8 mouse cellular contexts compared by ENCODE assay signal in the genomic region with DNA sequence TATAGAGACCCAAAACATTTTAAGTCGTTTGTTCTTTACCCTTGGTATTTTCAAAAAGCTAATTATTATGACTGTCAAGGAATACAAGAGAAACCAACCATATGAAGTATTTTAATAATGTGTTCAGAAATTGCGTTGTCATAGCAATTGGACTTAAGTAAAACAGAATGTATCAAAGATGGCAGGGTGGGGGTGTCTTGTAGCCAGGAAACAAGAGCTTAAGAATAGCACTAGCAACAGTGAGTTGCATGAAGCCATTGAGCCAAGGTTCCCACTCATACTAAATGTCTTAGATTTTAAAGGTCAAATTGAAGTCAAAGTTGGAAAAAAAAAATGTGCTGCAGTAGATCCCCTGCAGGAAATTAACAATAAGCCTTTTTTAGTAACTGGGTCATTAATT. TPM values are rescaled to one million over a fixed set of nuclear protein-coding genes. Genes with fewer than 3 reads are reported as not detected.
DNase-seq lines count a peak whose midpoint lies in the region; ATAC-seq and TF ChIP-seq lines count a peak whose summit lies in the region.

No protein-coding gene starts in this region.

- H3K4me3 ChIP-seq in neural tube, embryonic 11.5 days (ENCODE audit: low read depth, low read length) = peak overlapping the region; percentile 83
- H3K4me3 ChIP-seq in limb, embryonic 14.5 days (replicated peaks; ENCODE audit: low read length) = peak overlapping the region; percentile 98
- H3K4me3 ChIP-seq in stomach, embryonic 16.5 days (replicated peaks; ENCODE audit: low read length) = peak overlapping the region; percentile 94

- peaks cover 24% of the 10 kb centered on the region for H3K4me1 ChIP-seq in neural tube, embryonic 11.5 days (ENCODE audit: control insufficient read depth, insufficient read depth, low read length)
- peaks cover 22% of the 10 kb centered on the region for H3K4me1 ChIP-seq in limb, embryonic 14.5 days (ENCODE audit: control insufficient read depth, insufficient read depth, low read length)
- peaks cover 31% of the 10 kb centered on the region for H3K4me1 ChIP-seq in stomach, embryonic 16.5 days (ENCODE audit: control insufficient read depth, insufficient read depth, low read length)

- peak overlapping the region; percentile 46 for H3K4me2 ChIP-seq in neural tube, embryonic 11.5 days (ENCODE audit: low read depth)
- H3K4me2 ChIP-seq in limb, embryonic 14.5 days (replicated peaks; ENCODE audit: low read depth, low read length, severe bottlenecking) = peak overlapping the region; percentile 50
- peak overlapping the region; percentile 50 for H3K4me2 ChIP-seq in stomach, embryonic 16.5 days (ENCODE audit: low read depth, low read length)

- peak overlapping the region; percentile 90; the same call in 1 of the 2 replicates for H3K9ac ChIP-seq in neural tube, embryonic 11.5 days (ENCODE audit: low read length)
- no peak overlapping the region for H3K9ac ChIP-seq in limb, embryonic 14.5 days (ENCODE audit: low read depth, low read length, severe bottlenecking)
- H3K9ac ChIP-seq in stomach, embryonic 16.5 days (ENCODE audit: low read length) = no peak overlapping the region

- no peaks in the 10 kb centered on the region for H3K27me3 ChIP-seq in neural tube, embryonic 11.5 days (ENCODE audit: control insufficient read depth, insufficient read depth, low read length)
- no peaks in the 10 kb centered on the region for H3K27me3 ChIP-seq in limb, embryonic 14.5 days (ENCODE audit: control insufficient read depth, insufficient read depth, low read length)
- no peaks in the 10 kb centered on the region for H3K27me3 ChIP-seq in stomach, embryonic 16.5 days (ENCODE audit: control insufficient read depth, insufficient read depth, low read length)

- peak; percentile 28 for DNase-seq in embryo, embryonic 10.5 days (ENCODE audit: low spot score)
- DNase-seq in embryo, embryonic 10 days (ENCODE audit: low spot score) = no peak
- no peak for DNase-seq in neural tube, embryonic 11.5 days (ENCODE audit: low spot score)
- DNase-seq in neural tube, embryonic 10.5 days (ENCODE audit: extremely low spot score, low spot score) = no peak
- DNase-seq in limb, embryonic 14.5 days (ENCODE audit: low spot score) = no peak
- DNase-seq in cerebellum, adult 9-11 months = no peak
- DNase-seq in urinary bladder, postnatal 25 days (ENCODE audit: low spot score) = no peak

- no peak for ATAC-seq in neural tube, embryonic 11.5 days (ENCODE audit: insufficient read depth, low FRiP score, low TSS enrichment)
- no peak for ATAC-seq in limb, embryonic 14.5 days (ENCODE audit: low FRiP score, low read depth)
- ATAC-seq in stomach, embryonic 16.5 days (ENCODE audit: insufficient read depth, low FRiP score) = no peak

- H3K36me3 ChIP-seq in neural tube, embryonic 11.5 days (ENCODE audit: control insufficient read depth, insufficient read depth, low read length) = peaks cover 7% of the 10 kb centered on the region
- peaks cover 21% of the 10 kb centered on the region; the same call in 1 of the 2 replicates for H3K36me3 ChIP-seq in limb, embryonic 14.5 days (ENCODE audit: control insufficient read depth, insufficient read depth, low read length)
- no peaks in the 10 kb centered on the region for H3K36me3 ChIP-seq in stomach, embryonic 16.5 days (ENCODE audit: control insufficient read depth, insufficient read depth, low read length)

- no peak for TF ChIP-seq POLR2A in limb, embryonic 14.5 days (IDR thresholded peaks at IDR 0.05; ENCODE audit: borderline replicate concordance, extremely low read depth, insufficient read depth, insufficient read length)

- no peak overlapping the region for H3K27ac ChIP-seq in neural tube, embryonic 11.5 days (ENCODE audit: low read depth, low read length)
- H3K27ac ChIP-seq in limb, embryonic 14.5 days (replicated peaks; ENCODE audit: low read depth, low read length) = no peak overlapping the region
- no peak overlapping the region for H3K27ac ChIP-seq in stomach, embryonic 16.5 days (ENCODE audit: low read length)

- no peaks in the 10 kb centered on the region for H3K9me3 ChIP-seq in neural tube, embryonic 11.5 days (ENCODE audit: control insufficient read depth, low read length)
- H3K9me3 ChIP-seq in limb, embryonic 14.5 days (ENCODE audit: control insufficient read depth, low read length) = no peaks in the 10 kb centered on the region
- no peaks in the 10 kb centered on the region for H3K9me3 ChIP-seq in stomach, embryonic 16.5 days (replicated peaks; ENCODE audit: control insufficient read depth, low read length)

- 72% methylated on average over 2 of the region's 2 CpGs for WGBS in neural tube, embryonic 11.5 days
- 64% methylated on average over 2 of the region's 2 CpGs for WGBS in limb, embryonic 14.5 days
- 60% methylated on average over 2 of the region's 2 CpGs for WGBS in stomach, embryonic 16.5 days

RNA-seq across cellular contexts. Expression of a gene that starts 1.5 kb away (rescaled TPM):
- polyA plus RNA-seq in neural tube, embryonic 11.5 days (2014; fragmentation: Nextera tagmentation; extraction: Ambion mirVana) = 194 and 196 TPM in 2 replicates
- 176 and 206 TPM in 2 replicates for polyA plus RNA-seq in limb, embryonic 14.5 days (2012; rRNA removed)
- polyA plus RNA-seq in limb, embryonic 14.5 days (2014; fragmentation: Nextera tagmentation; extraction: Ambion mirVana) = 150 and 153 TPM in 2 replicates
- 84.2 and 96.3 TPM in 2 replicates for polyA plus RNA-seq in stomach, embryonic 16.5 days (2015; fragmentation: Nextera tagmentation; extraction: Ambion mirVana)

RNA-seq across cellular contexts. Expression of a gene that starts 31.6 kb away (rescaled TPM):
- 61.5 and 71.3 TPM in 2 replicates for polyA plus RNA-seq in neural tube, embryonic 11.5 days (2014; fragmentation: Nextera tagmentation; extraction: Ambion mirVana)
- 42.0 and 42.3 TPM in 2 replicates for polyA plus RNA-seq in limb, embryonic 14.5 days (2012; rRNA removed)
- polyA plus RNA-seq in limb, embryonic 14.5 days (2014; fragmentation: Nextera tagmentation; extraction: Ambion mirVana) = 49.7 and 54.5 TPM in 2 replicates
- 50.0 and 54.3 TPM in 2 replicates for polyA plus RNA-seq in stomach, embryonic 16.5 days (2015; fragmentation: Nextera tagmentation; extraction: Ambion mirVana)
